In the genomic region with DNA sequence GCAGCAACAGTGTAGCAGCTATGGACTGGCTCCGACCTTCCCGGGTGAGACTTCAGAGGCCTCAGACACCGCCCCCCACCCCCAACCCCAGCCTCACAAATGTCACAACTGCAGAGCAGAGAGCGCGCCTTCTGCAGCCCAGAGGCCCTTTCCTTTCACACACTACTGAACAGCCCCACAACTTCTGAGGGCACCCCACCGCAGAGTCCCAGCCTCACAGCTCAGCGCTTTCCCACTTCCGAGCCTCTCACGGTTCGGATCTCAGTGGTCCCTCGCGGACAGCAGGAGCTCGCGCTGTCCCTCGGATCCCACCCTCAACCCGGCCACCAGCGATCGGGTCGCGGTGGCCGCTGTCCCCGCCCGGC, we compare ENCODE assay signal across 8 mouse cellular contexts. TPM values are rescaled to one million over a fixed set of nuclear protein-coding genes. Genes with fewer than 3 reads are reported as not detected.
A peak's percentile ranks its signal among the peaks of the same experiment; 100 is the strongest.
DNase-seq lines count a peak whose midpoint lies in the region; ATAC-seq and TF ChIP-seq lines count a peak whose summit lies in the region.

No protein-coding gene starts in this region.

- peak; percentile 28 for ATAC-seq in neural tube, embryonic 11.5 days (ENCODE audit: insufficient read depth, low FRiP score, low TSS enrichment)
- peak; percentile 25 for ATAC-seq in stomach, postnatal 0 days (ENCODE audit: low FRiP score, low TSS enrichment)

- no peaks in the 10 kb centered on the region; the same call in 1 of the 2 replicates for H3K36me3 ChIP-seq in neural tube, embryonic 11.5 days (ENCODE audit: control insufficient read depth, insufficient read depth, low read length)
- H3K36me3 ChIP-seq in hindbrain, embryonic 10.5 days, result no peaks in the 10 kb centered on the region
- no peaks in the 10 kb centered on the region for H3K36me3 ChIP-seq in macrophage (ENCODE audit: inconsistent target)
- H3K36me3 ChIP-seq in stomach, postnatal 0 days (ENCODE audit: control insufficient read depth, insufficient read depth, low read length), result no peaks in the 10 kb centered on the region

- H3K4me1 ChIP-seq in neural tube, embryonic 11.5 days (ENCODE audit: control insufficient read depth, insufficient read depth, low read length), result peaks cover 21% of the 10 kb centered on the region
- peaks cover 51% of the 10 kb centered on the region for H3K4me1 ChIP-seq in hindbrain, embryonic 10.5 days (replicated peaks)
- H3K4me1 ChIP-seq in stomach, postnatal 0 days (replicated peaks; ENCODE audit: control insufficient read depth, insufficient read depth), result peaks cover 20% of the 10 kb centered on the region

- TF ChIP-seq CTCF in stomach, postnatal 0 days (IDR thresholded peaks at IDR 0.05; ENCODE audit: low read depth), result no peak

- H3K27me3 ChIP-seq in neural tube, embryonic 11.5 days (ENCODE audit: control insufficient read depth, insufficient read depth, low read length), result no peaks in the 10 kb centered on the region
- H3K27me3 ChIP-seq in hindbrain, embryonic 10.5 days (ENCODE audit: insufficient read depth, poor library complexity, severe bottlenecking), result no peaks in the 10 kb centered on the region
- H3K27me3 ChIP-seq in stomach, postnatal 0 days (ENCODE audit: control insufficient read depth, insufficient read depth, low read length), result no peaks in the 10 kb centered on the region

- H3K79me2 ChIP-seq in macrophage (ENCODE audit: inconsistent target), result peaks cover 53% of the 10 kb centered on the region

- peak overlapping the region; percentile 78 for H3K4me2 ChIP-seq in neural tube, embryonic 11.5 days (ENCODE audit: low read depth)
- H3K4me2 ChIP-seq in stomach, postnatal 0 days (replicated peaks; ENCODE audit: low read depth), result peak overlapping the region; percentile 72

- H3K4me3 ChIP-seq in neural tube, embryonic 11.5 days (ENCODE audit: low read depth, low read length), result peak overlapping the region; percentile 70
- peak overlapping the region; percentile 90 for H3K4me3 ChIP-seq in hindbrain, embryonic 10.5 days
- peak overlapping the region; percentile 92 for H3K4me3 ChIP-seq in macrophage (ENCODE audit: inconsistent target)
- peak overlapping the region; percentile 88 for H3K4me3 ChIP-seq in stomach, postnatal 0 days (ENCODE audit: low read depth, low read length)

- TF ChIP-seq EP300 in stomach, postnatal 0 days (optimal IDR thresholded peaks at IDR 0.05), result no peak

- WGBS in neural tube, embryonic 11.5 days, result 1% methylated on average over 23 of the region's 23 CpGs
- under 1% methylated on average over 23 of the region's 23 CpGs for WGBS in hindbrain, embryonic 10.5 days
- WGBS in macrophage (ENCODE audit: missing documents), result under 1% methylated on average over 18 of the region's 23 CpGs
- 0% methylated on average over 16 of the region's 23 CpGs for WGBS in stomach, postnatal 0 days

- DNase-seq in adrenal gland, postnatal 14 days, result peak; percentile 73
- no peak for DNase-seq in adrenal gland, adult 18-20 months (ENCODE audit: low spot score in 2 of 2)
- DNase-seq in neural tube, embryonic 11.5 days (ENCODE audit: low spot score), result peak; percentile 67
- DNase-seq in neural tube, embryonic 10.5 days (ENCODE audit: extremely low spot score, low spot score), result no peak
- no peak for DNase-seq in hindbrain, embryonic 10.5 days (ENCODE audit: low spot score)
- peak; percentile 52 for DNase-seq in stomach, postnatal 0 days (ENCODE audit: low spot score)
- no peak for DNase-seq in layer of hippocampus, adult 18-20 months (ENCODE audit: low spot score in 2 of 2)

- H3K9me3 ChIP-seq in neural tube, embryonic 11.5 days (ENCODE audit: control insufficient read depth, low read length), result no peaks in the 10 kb centered on the region
- no peaks in the 10 kb centered on the region for H3K9me3 ChIP-seq in hindbrain, embryonic 10.5 days
- no peaks in the 10 kb centered on the region for H3K9me3 ChIP-seq in stomach, postnatal 0 days (ENCODE audit: control insufficient read depth, low read length)

- peak overlapping the region; percentile 84; the same call in 1 of the 2 replicates for H3K27ac ChIP-seq in neural tube, embryonic 11.5 days (ENCODE audit: low read depth, low read length)
- H3K27ac ChIP-seq in hindbrain, embryonic 10.5 days, result peak overlapping the region; percentile 98
- H3K27ac ChIP-seq in macrophage, result peak overlapping the region; percentile 100
- peak overlapping the region; percentile 96 for H3K27ac ChIP-seq in stomach, postnatal 0 days (replicated peaks)

- peak overlapping the region; percentile 91 for H3K9ac ChIP-seq in neural tube, embryonic 11.5 days (ENCODE audit: low read length)
- peak overlapping the region; percentile 91 for H3K9ac ChIP-seq in stomach, postnatal 0 days (ENCODE audit: low read length)

RNA-seq across cellular contexts. Expression of a gene that starts 6.3 kb away (rescaled TPM):
- 53.6 and 63.5 TPM in 2 replicates for total RNA-seq in adrenal gland, postnatal 14 days (2021)
- 10 to 100 TPM; 43.5 to 55.7 TPM for total RNA-seq in adrenal gland, adult 18-20 months (2021)
- 35.1 and 38.8 TPM in 2 replicates for polyA plus RNA-seq in neural tube, embryonic 11.5 days (2014; fragmentation: Nextera tagmentation; extraction: Ambion mirVana)
- 34.3 and 41.3 TPM in 2 replicates for polyA plus RNA-seq in hindbrain, embryonic 10.5 days (2016; fragmentation: Nextera tagmentation; extraction: Ambion mirVana)
- total RNA-seq in macrophage (2018; cell fraction: chromatin; rRNA removed), result 10 to 100 TPM; 25.0 to 98.8 (median 68.0) TPM
- total RNA-seq in macrophage (2018; cell fraction: cytosol; rRNA removed), result 100 to 1,000 TPM; 340 to 655 (median 502) TPM
- total RNA-seq in macrophage (2018; cell fraction: nucleus; rRNA removed), result 100 to 1,000 TPM; 107 to 292 (median 177) TPM
- polyA plus RNA-seq in macrophage (2018), result 307 to 396 TPM (median 393 TPM) in 3 replicates
- 52.1 and 53.1 TPM in 2 replicates for polyA plus RNA-seq in stomach, postnatal 0 days (2015; fragmentation: Nextera tagmentation; extraction: Ambion mirVana)
- total RNA-seq in layer of hippocampus, adult 18-20 months (2021), result 10 to 100 TPM; 27.8 to 32.9 TPM

RNA-seq across cellular contexts. Expression of a gene that starts 18.1 kb away (rescaled TPM):
- total RNA-seq in adrenal gland, postnatal 14 days (2021), result 71.0 and 88.3 TPM in 2 replicates
- 10 to 100 TPM; 74.0 to 77.1 TPM for total RNA-seq in adrenal gland, adult 18-20 months (2021)
- 11.0 and 11.2 TPM in 2 replicates for polyA plus RNA-seq in neural tube, embryonic 11.5 days (2014; fragmentation: Nextera tagmentation; extraction: Ambion mirVana)
- polyA plus RNA-seq in hindbrain, embryonic 10.5 days (2016; fragmentation: Nextera tagmentation; extraction: Ambion mirVana), result 8.9 and 13.5 TPM in 2 replicates
- total RNA-seq in macrophage (2018; cell fraction: chromatin; rRNA removed), result 10 to 100 TPM; 16.3 to 80.2 (median 56.7) TPM
- total RNA-seq in macrophage (2018; cell fraction: cytosol; rRNA removed), result 10 to 100 TPM; 27.4 to 46.5 (median 37.8) TPM
- total RNA-seq in macrophage (2018; cell fraction: nucleus; rRNA removed), result 10 to 100 TPM; 29.1 to 75.2 (median 49.1) TPM
- polyA plus RNA-seq in macrophage (2018), result 32.9 to 38.1 TPM (median 35.0 TPM) in 3 replicates
- 26.4 and 29.5 TPM in 2 replicates for polyA plus RNA-seq in stomach, postnatal 0 days (2015; fragmentation: Nextera tagmentation; extraction: Ambion mirVana)
- total RNA-seq in layer of hippocampus, adult 18-20 months (2021), result 10 to 100 TPM; 66.7 to 71.6 TPM

RNA-seq across cellular contexts. Expression of a gene that starts 39.5 kb away (rescaled TPM):
- total RNA-seq in adrenal gland, postnatal 14 days (2021), result 75.7 and 87.8 TPM in 2 replicates
- total RNA-seq in adrenal gland, adult 18-20 months (2021), result 10 to 100 TPM; 57.5 to 79.5 TPM
- polyA plus RNA-seq in neural tube, embryonic 11.5 days (2014; fragmentation: Nextera tagmentation; extraction: Ambion mirVana), result 48.9 and 50.6 TPM in 2 replicates
- 44.2 and 51.6 TPM in 2 replicates for polyA plus RNA-seq in hindbrain, embryonic 10.5 days (2016; fragmentation: Nextera tagmentation; extraction: Ambion mirVana)
- 100 to 1,000 TPM in 12 of 26 experiments, 10 to 100 TPM in 14; 35.0 to 252 (median 88.7) TPM for total RNA-seq in macrophage (2018; cell fraction: chromatin; rRNA removed)
- total RNA-seq in macrophage (2018; cell fraction: cytosol; rRNA removed), result 100 to 1,000 TPM in 13 of 26 experiments, 10 to 100 TPM in 13; 48.3 to 295 (median 135) TPM
- total RNA-seq in macrophage (2018; cell fraction: nucleus; rRNA removed), result 100 to 1,000 TPM in 15 of 26 experiments, 10 to 100 TPM in 11; 32.0 to 256 (median 136) TPM
- polyA plus RNA-seq in macrophage (2018), result 35.9 to 98.6 TPM (median 72.6 TPM) in 3 replicates
- 88.2 and 89.6 TPM in 2 replicates for polyA plus RNA-seq in stomach, postnatal 0 days (2015; fragmentation: Nextera tagmentation; extraction: Ambion mirVana)
- 10 to 100 TPM; 27.8 to 29.5 TPM for total RNA-seq in layer of hippocampus, adult 18-20 months (2021)

RNA-seq across cellular contexts. Expression of a gene that starts 39.5 kb away (rescaled TPM):
- total RNA-seq in adrenal gland, postnatal 14 days (2021), result 56.4 and 61.3 TPM in 2 replicates
- total RNA-seq in adrenal gland, adult 18-20 months (2021), result 10 to 100 TPM; 72.5 to 80.1 TPM
- 44.5 and 45.9 TPM in 2 replicates for polyA plus RNA-seq in neural tube, embryonic 11.5 days (2014; fragmentation: Nextera tagmentation; extraction: Ambion mirVana)
- polyA plus RNA-seq in hindbrain, embryonic 10.5 days (2016; fragmentation: Nextera tagmentation; extraction: Ambion mirVana), result 36.9 and 42.6 TPM in 2 replicates
- total RNA-seq in macrophage (2018; cell fraction: chromatin; rRNA removed), result 100 to 1,000 TPM; 148 to 312 (median 209) TPM
- total RNA-seq in macrophage (2018; cell fraction: cytosol; rRNA removed), result 10 to 100 TPM; 50.5 to 76.2 (median 61.5) TPM
- 100 to 1,000 TPM; 104 to 290 (median 140) TPM for total RNA-seq in macrophage (2018; cell fraction: nucleus; rRNA removed)
- polyA plus RNA-seq in macrophage (2018), result 30.0 to 31.7 TPM (median 30.9 TPM) in 3 replicates
- 12.1 and 12.3 TPM in 2 replicates for polyA plus RNA-seq in stomach, postnatal 0 days (2015; fragmentation: Nextera tagmentation; extraction: Ambion mirVana)
- 10 to 100 TPM; 41.3 to 43.9 TPM for total RNA-seq in layer of hippocampus, adult 18-20 months (2021)

Comparison
In these comparisons a context has a peak if more than half of its experiments do, and no peak if none do; other contexts are left out.
1. DNase-seq: peak in adrenal gland, postnatal 14 days (single experiment), neural tube, embryonic 11.5 days (single experiment) and stomach, postnatal 0 days (single experiment); none in adrenal gland, adult 18-20 months (0 of 2), neural tube, embryonic 10.5 days (single experiment), hindbrain, embryonic 10.5 days (single experiment) and layer of hippocampus, adult 18-20 months (0 of 2).
2. Peak in every context shown above with its lines, with median percentiles within 50 percentile points of each other: H3K27ac ChIP-seq and H3K4me3 ChIP-seq.